Mouse (Mus musculus): Measurements from ENCODE around the gene Pex5. TPM values are rescaled to one million over a fixed set of nuclear protein-coding genes. Genes with fewer than 3 reads are reported as not detected.

Gene Pex5
- polyA plus RNA-seq, 1 experiment from 2014 or later = 36.4 TPM

- no peak overlapping the region for H3K4me2 ChIP-seq (ENCODE audit: low read length)
- 80% methylated on average over 2 of the region's 2 CpGs for WGBS
- no peak overlapping the region for H3K4me3 ChIP-seq (replicated peaks; ENCODE audit: low read depth, low read length)
- no peaks in the 10 kb centered on the region for H3K4me1 ChIP-seq (replicated peaks; ENCODE audit: insufficient read depth, low read length)
- H3K27ac ChIP-seq = no peak overlapping the region
- DNase-seq (ENCODE audit: low spot score) = no peak
- no peaks in the 10 kb centered on the region for H3K36me3 ChIP-seq (ENCODE audit: insufficient read depth, low read length)
- ATAC-seq (replicated peaks; ENCODE audit: low FRiP score, low read depth) = no peak
- no peaks in the 10 kb centered on the region for H3K9me3 ChIP-seq (replicated peaks; ENCODE audit: low read length)
- no peak for TF ChIP-seq CTCF (IDR thresholded peaks at IDR 0.05; ENCODE audit: low read depth)
- no peaks in the 10 kb centered on the region for H3K27me3 ChIP-seq (ENCODE audit: insufficient read depth, low read length)
- H3K9ac ChIP-seq (ENCODE audit: low read depth, low read length) = no peak overlapping the region
Observed at GRCm38 (mm10) chr6:124353246-124353645, 61.6 kb downstream of the Pex5 start.

Other genes with a start within 250 kb of the Pex5 start
- not detected in 2 replicates for gene Vmn2r27, start 183.2 kb downstream of the Pex5 start, polyA plus RNA-seq (2015; fragmentation: Nextera tagmentation; extraction: Ambion mirVana)
- 0.75 and 0.88 TPM in 2 replicates for gene Cd163, start 110.4 kb downstream of the Pex5 start, polyA plus RNA-seq (2015; fragmentation: Nextera tagmentation; extraction: Ambion mirVana)
- gene Clstn3, start 49.7 kb upstream of the Pex5 start, polyA plus RNA-seq (2015; fragmentation: Nextera tagmentation; extraction: Ambion mirVana) = 2.5 and 2.7 TPM in 2 replicates
- 2.8 and 3.0 TPM in 2 replicates for gene C1rl, start 78.0 kb upstream of the Pex5 start, polyA plus RNA-seq (2015; fragmentation: Nextera tagmentation; extraction: Ambion mirVana)
- gene C1ra, start 97.3 kb upstream of the Pex5 start, polyA plus RNA-seq (2015; fragmentation: Nextera tagmentation; extraction: Ambion mirVana) = 18.2 and 20.5 TPM in 2 replicates
- 29.9 and 32.8 TPM in 2 replicates for gene C1s1, start 127.3 kb upstream of the Pex5 start, polyA plus RNA-seq (2015; fragmentation: Nextera tagmentation; extraction: Ambion mirVana)
- 0.05 and 0.06 TPM in 2 replicates for gene C1rb, start 155.2 kb upstream of the Pex5 start, polyA plus RNA-seq (2015; fragmentation: Nextera tagmentation; extraction: Ambion mirVana)
- gene C1s2, start 221.0 kb upstream of the Pex5 start, polyA plus RNA-seq (2015; fragmentation: Nextera tagmentation; extraction: Ambion mirVana) = 0.34 and 0.51 TPM in 2 replicates
- gene Lpcat3, start 248.0 kb upstream of the Pex5 start, polyA plus RNA-seq (2015; fragmentation: Nextera tagmentation; extraction: Ambion mirVana) = 90.6 and 93.4 TPM in 2 replicates